Mouse (Mus musculus) embryonic fibroblast, embryonic 13.5 days (primary cell): ENCODE results near the gene Myocd.

Experiments used
- CTCF ChIP-seq: IDR thresholded peaks from 2 replicates; pipeline ENCODE4 v1.5.1; 2011; ENCODE audit warnings: mild to moderate bottlenecking, control low read depth, low read length, moderate library complexity, borderline replicate concordance; ENCODE audit not compliant: insufficient read depth
- POLR2A ChIP-seq: IDR thresholded peaks from 2 replicates; pipeline ENCODE4 v1.6.1; 2011; ENCODE audit warnings: low read depth, mild to moderate bottlenecking, control low read depth, low read length, moderate library complexity

DNA sequence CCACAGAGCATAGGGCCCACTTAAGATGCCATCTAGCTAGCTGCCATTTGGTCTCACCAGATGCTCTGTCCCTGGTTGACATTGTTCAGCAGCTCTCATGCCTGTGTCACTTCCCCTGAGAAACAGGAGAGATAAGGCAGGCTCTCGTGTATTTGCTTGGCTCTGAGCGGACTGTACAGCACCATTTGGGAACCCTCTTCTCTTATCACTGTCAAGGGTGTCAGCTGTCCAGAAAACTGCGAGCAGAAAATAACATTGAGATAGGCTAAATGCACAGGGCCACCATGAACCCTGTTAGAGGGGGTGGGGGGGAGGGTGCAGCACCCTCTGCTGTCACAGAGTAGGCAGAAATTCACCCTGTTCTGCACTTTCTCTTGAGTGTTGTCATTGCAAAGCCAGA lies 34.0 kb upstream of the Myocd start:
- TF ChIP-seq POLR2A (no peak), CTCF (no peak)
